In the genomic region with DNA sequence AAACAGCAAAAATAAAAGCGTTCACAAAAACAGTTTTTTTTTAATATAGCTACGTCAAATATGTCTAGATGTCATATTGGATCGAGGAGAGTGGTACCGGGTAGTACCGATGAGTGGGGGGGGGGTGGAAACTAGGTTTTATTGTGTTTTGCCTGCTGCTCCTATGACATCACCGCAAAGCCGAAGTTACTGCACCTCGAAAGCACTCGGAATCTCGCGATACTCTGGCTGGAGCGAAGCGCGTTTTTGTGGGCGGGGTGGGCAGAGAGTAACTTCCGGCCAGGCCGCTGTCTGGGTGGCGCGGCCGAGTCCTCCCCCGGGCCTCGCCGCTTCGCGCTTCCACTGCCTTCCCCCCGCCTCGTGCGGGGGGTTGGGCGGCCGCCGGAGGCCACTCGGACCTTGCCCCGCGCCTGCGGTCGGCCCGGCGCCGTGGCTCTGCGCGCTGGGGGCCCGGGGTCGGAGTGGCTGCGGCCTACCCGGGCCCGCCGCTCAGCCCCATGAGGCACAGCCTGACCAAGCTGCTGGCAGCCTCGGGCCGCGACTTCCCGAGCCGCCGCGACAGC, we compare ENCODE assay signal across 7 mouse cellular contexts. TPM values are rescaled to one million over a fixed set of nuclear protein-coding genes. Genes with fewer than 3 reads are reported as not detected.
DNase-seq lines count a peak whose midpoint lies in the region; ATAC-seq lines count a peak whose summit lies in the region.

TSS of gene Crebzf (plus strand) at position 212 of the 563 bp plus-strand sequence.

- WGBS in embryonic facial prominence, embryonic 12.5 days, result under 1% methylated on average over 53 of the region's 54 CpGs
- 0% methylated on average over 43 of the region's 54 CpGs for WGBS in limb, embryonic 11.5 days
- under 1% methylated on average over 54 of the region's 54 CpGs for WGBS in midbrain, embryonic 14.5 days

- H3K9ac ChIP-seq in embryonic facial prominence, embryonic 12.5 days, result peak within 1 kb of the TSS; percentile 99
- H3K9ac ChIP-seq in limb, embryonic 11.5 days (ENCODE audit: low read length), result peak within 1 kb of the TSS; percentile 99
- peak within 1 kb of the TSS; percentile 98 for H3K9ac ChIP-seq in midbrain, embryonic 14.5 days (replicated peaks; ENCODE audit: low read length)

- no peaks in the 10 kb centered on the region for H3K27me3 ChIP-seq in embryonic facial prominence, embryonic 12.5 days
- no peaks in the 10 kb centered on the region for H3K27me3 ChIP-seq in limb, embryonic 11.5 days (ENCODE audit: control insufficient read depth, insufficient read depth, low read length)
- no peaks in the 10 kb centered on the region for H3K27me3 ChIP-seq in midbrain, embryonic 14.5 days (ENCODE audit: control insufficient read depth, insufficient read depth, low read length)

- peak; percentile 95 for DNase-seq in adrenal gland, postnatal 25 days
- peak; percentile 100 for DNase-seq in heart, adult 11 months
- DNase-seq in kidney, adult 18-20 months, result peak; percentile 96
- DNase-seq in limb, embryonic 11.5 days (ENCODE audit: low spot score), result peak; percentile 97
- peak; percentile 100 for DNase-seq in midbrain, embryonic 14.5 days
- DNase-seq in spleen, adult 18-20 months, result peak; percentile 91

- no peaks in the 10 kb centered on the region for H3K9me3 ChIP-seq in embryonic facial prominence, embryonic 12.5 days
- no peaks in the 10 kb centered on the region for H3K9me3 ChIP-seq in limb, embryonic 11.5 days (ENCODE audit: control insufficient read depth, low read length)
- H3K9me3 ChIP-seq in midbrain, embryonic 14.5 days (ENCODE audit: control insufficient read depth, low read length), result no peaks in the 10 kb centered on the region

- no peaks in the 10 kb centered on the region for H3K4me1 ChIP-seq in embryonic facial prominence, embryonic 12.5 days
- H3K4me1 ChIP-seq in limb, embryonic 11.5 days (ENCODE audit: control insufficient read depth, insufficient read depth, low read length), result no peaks in the 10 kb centered on the region
- H3K4me1 ChIP-seq in midbrain, embryonic 14.5 days (ENCODE audit: control insufficient read depth, insufficient read depth, low read length), result peaks cover 7% of the 10 kb centered on the region; the same call in 1 of the 2 replicates

- peak within 1 kb of the TSS; percentile 96 for H3K4me3 ChIP-seq in embryonic facial prominence, embryonic 12.5 days
- H3K4me3 ChIP-seq in limb, embryonic 11.5 days (ENCODE audit: low read depth, low read length), result peak within 1 kb of the TSS; percentile 99
- H3K4me3 ChIP-seq in midbrain, embryonic 14.5 days (replicated peaks; ENCODE audit: low read depth, low read length), result peak within 1 kb of the TSS; percentile 96

- peak within 1 kb of the TSS; percentile 93 for H3K4me2 ChIP-seq in embryonic facial prominence, embryonic 12.5 days (replicated peaks)
- H3K4me2 ChIP-seq in limb, embryonic 11.5 days (ENCODE audit: low read depth, severe bottlenecking), result peak within 1 kb of the TSS; percentile 73
- peak within 1 kb of the TSS; percentile 93 for H3K4me2 ChIP-seq in midbrain, embryonic 14.5 days (ENCODE audit: low read length)

- H3K27ac ChIP-seq in embryonic facial prominence, embryonic 12.5 days, result peak within 1 kb of the TSS; percentile 99
- peak within 1 kb of the TSS; percentile 95 for H3K27ac ChIP-seq in limb, embryonic 11.5 days (replicated peaks; ENCODE audit: low read depth, low read length)
- H3K27ac ChIP-seq in midbrain, embryonic 14.5 days (replicated peaks; ENCODE audit: low read depth, low read length), result peak within 1 kb of the TSS; percentile 98

- peak; percentile 91 for ATAC-seq in embryonic facial prominence, embryonic 12.5 days (ENCODE audit: insufficient number of reproducible peaks, insufficient read depth, low FRiP score, low TSS enrichment)
- ATAC-seq in limb, embryonic 11.5 days (ENCODE audit: insufficient number of reproducible peaks, low FRiP score, low TSS enrichment, low read depth), result peak; percentile 95
- ATAC-seq in midbrain, embryonic 14.5 days (ENCODE audit: low FRiP score, low TSS enrichment), result peak; percentile 96

- no peaks in the 10 kb centered on the region for H3K36me3 ChIP-seq in embryonic facial prominence, embryonic 12.5 days
- no peaks in the 10 kb centered on the region for H3K36me3 ChIP-seq in limb, embryonic 11.5 days (ENCODE audit: control insufficient read depth, insufficient read depth, low read length)
- peaks cover 6% of the 10 kb centered on the region for H3K36me3 ChIP-seq in midbrain, embryonic 14.5 days (ENCODE audit: control insufficient read depth, insufficient read depth, low read length)

RNA-seq across cellular contexts. Expression of gene Crebzf, which starts in this region (rescaled TPM):
- total RNA-seq in adrenal gland, postnatal 25 days (2021), result 91.1 and 91.6 TPM in 2 replicates
- polyA plus RNA-seq in embryonic facial prominence, embryonic 12.5 days (2016; fragmentation: Nextera tagmentation; extraction: Ambion mirVana), result 68.9 and 69.0 TPM in 2 replicates
- 45.8 and 47.2 TPM in 2 replicates for polyA plus RNA-seq in limb, embryonic 11.5 days (2014; fragmentation: Nextera tagmentation; extraction: Ambion mirVana)
- polyA plus RNA-seq in midbrain, embryonic 14.5 days (2014; fragmentation: Nextera tagmentation; extraction: Ambion mirVana), result 54.8 and 57.3 TPM in 2 replicates

Comparison
In these comparisons a context has a peak if more than half of its experiments do, and no peak if none do; other contexts are left out.
1. Peak in every context shown above with its lines: DNase-seq, ATAC-seq, H3K4me3 ChIP-seq and H3K27ac ChIP-seq.